Mouse (Mus musculus) ES-CJ7 (cell line): ENCODE data around the gene Vangl1.
"Not testable (repeated sequence)": the region's sequence is repeated elsewhere in the genome, so short reads cannot be mapped to it uniquely, and the experiment has no call there.

Source experiments
- DNase-seq: peaks from one replicate; pipeline ENCODE4 v3.0.0; 2011; ENCODE audit warnings: low read depth, low spot score

The Vangl1 gene

DNA sequence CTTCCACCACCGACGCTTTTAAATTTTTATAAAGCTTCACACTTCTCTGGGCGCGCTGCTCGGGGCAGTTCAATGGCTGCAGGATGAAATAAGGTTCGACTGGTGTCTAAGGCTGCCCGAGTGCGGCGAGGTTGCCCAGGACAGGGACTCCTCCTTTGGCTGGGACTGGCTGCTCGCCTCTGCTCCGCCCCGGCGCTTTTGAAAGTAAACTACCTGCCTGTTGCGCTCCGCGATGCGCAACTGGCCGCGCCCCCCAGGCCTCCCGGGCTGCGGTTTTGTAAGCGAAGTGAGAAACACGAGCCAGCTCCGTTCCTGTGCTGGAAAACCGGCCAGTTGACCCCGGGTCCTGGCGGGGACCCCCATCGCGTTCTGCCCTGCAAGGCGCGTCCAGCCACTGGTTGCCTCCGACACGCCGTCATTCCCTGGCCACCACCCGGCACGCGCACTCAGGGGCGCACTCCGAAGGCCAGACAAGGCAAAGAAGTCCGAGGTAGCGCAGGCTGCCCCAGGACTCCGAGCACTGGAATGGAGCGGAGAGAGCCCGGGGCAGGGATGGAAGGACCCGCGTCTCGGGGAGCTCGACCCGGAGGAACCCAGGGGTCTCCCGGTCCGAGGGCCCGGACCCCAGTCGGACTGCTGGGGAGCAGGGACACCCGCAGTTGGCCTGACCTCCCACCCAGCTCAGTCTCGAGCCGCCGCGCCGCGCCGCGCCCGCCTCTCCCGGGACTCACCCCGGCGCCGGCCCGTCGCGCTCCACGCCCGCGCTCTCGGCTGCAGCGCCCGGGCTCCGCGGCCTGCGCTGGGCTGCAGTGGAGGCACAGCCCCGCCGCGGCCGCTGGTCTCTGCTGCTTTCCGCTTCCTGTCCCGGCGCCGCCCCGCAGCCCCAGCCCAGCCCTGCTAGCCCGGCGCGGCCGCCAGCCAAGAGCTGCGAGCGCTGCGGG lies at the start of gene Vangl1:
Gene Vangl1 (minus strand): TSS at position 913 of the 941 bp plus-strand sequence.
- peak; percentile 60 for DNase-seq

DNA sequence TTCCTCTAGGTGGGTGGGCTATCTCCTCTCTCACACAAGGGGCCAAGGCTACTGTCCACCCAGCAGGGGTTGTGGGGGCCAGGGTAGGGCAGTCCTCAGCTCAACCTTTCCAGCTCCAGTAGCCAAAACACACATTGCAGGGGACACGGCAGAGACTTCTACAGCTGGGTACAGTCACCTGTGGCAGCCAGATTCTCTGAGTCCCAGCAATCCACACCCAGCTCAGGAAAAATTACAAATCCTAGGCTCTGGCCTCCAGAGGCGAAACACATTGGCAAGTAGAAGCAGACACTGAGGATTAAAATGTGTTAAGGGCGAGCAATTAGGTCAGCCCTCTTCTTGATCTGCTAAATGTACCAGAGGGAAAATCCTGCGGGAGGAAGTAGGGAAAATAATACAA lies 49.1 kb upstream of the Vangl1 start:
- DNase-seq = no peak

DNA sequence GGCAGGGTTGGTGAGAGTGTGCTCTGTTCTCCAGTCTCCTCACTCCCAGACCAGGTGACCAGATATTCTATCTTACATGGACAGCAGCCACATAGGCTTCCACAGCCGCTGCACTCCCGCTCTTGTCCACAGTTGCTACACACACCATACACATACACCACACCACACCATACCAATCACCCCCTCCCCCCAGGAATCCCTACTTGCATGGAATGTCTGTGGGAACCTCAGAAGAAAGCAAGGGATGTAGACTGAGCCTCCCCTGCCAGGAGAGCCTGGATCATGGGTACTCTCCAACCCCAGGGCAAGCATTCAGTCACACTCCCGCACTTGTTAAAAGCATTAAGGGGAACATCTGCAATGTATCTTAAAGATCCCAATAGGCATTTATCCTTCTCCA lies 48.4 kb upstream of the Vangl1 start:
- DNase-seq = no peak

DNA sequence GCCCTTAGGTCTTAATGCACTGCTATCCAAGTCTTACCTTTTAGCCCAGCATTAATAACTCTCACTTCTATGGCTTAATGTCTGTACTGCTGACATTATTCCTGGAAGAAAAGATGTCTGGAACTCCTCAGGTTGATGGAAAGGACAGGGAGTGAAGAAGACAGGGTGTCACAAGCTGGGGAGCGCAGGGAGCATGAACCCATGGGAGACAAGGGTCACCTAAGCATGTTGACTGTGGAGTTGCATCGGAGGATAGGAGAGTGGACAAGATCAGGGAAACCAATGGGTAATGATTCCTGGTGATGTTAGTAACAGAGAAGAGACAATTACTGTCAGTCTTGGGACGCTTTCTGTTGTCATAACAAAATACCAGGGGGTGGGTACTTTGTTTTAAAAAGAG lies 46.4 kb upstream of the Vangl1 start:
- DNase-seq = no peak

DNA sequence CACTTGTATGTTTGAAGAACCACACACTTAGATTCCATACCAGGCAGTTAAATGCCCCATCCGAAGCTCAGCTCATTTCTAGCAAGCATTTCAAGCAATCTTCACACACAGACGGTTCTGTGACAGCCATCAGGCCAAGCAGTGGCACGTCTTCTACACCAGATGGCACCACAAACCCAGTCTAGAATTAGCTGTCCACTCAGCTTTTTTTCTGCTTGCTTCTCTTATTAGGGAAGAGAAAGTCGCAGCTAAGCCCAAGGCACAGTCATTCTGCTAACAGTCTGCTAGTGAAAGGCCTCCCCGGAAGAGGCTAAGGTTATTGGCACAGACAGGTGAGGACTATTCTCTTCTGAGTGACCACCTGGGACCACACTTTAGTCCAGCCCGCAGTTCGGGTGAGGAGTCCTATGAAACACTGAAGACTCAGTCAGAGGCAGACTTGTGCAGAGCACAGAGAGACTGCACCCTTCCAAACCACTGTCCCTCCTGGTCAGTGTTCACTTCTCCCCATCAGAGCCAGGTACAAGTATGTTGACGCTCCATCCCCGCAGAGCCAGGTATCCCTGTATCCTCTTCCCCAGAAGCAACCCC lies 45.0 kb upstream of the Vangl1 start:
- DNase-seq = peak; percentile 42

DNA sequence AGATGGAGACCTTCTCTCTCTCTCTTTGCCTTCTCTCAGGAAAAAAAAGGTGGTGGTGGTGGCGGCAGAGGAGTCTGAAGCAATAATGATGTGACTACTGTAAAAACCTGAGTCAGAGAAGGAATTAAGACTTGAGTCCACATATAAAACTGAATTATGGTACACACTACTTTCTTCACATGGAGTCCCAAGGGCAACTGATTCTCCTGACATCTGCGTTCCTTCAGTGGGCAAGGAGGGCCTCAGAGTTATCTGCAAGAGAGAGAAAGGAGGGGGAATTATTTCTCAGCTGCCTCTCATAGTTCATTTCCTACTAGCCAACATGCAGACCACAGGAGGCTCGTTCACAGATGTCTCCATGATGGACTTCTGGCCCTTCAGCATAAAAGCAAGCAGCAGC lies 40.1 kb upstream of the Vangl1 start:
- DNase-seq = no peak

DNA sequence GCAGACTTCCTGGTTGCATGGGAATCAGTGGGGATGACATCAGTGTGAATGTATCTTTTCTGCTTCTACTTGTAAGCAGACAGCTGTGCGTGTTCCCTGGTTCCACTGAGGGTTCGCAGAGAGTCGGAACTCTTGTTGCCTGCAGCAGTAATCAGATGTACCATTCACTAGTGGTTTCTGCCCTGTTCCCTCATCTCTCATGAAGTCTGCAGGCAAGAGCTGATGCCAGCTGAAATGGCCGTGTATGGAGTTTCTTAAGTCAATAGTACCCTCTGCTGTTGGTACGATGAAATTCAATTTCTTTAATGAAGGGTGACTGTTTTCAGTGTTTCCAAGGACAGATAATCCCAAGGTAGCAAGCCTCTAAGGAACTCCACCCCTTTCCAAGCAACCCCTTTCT lies 38.4 kb upstream of the Vangl1 start:
- DNase-seq = peak; percentile 60

DNA sequence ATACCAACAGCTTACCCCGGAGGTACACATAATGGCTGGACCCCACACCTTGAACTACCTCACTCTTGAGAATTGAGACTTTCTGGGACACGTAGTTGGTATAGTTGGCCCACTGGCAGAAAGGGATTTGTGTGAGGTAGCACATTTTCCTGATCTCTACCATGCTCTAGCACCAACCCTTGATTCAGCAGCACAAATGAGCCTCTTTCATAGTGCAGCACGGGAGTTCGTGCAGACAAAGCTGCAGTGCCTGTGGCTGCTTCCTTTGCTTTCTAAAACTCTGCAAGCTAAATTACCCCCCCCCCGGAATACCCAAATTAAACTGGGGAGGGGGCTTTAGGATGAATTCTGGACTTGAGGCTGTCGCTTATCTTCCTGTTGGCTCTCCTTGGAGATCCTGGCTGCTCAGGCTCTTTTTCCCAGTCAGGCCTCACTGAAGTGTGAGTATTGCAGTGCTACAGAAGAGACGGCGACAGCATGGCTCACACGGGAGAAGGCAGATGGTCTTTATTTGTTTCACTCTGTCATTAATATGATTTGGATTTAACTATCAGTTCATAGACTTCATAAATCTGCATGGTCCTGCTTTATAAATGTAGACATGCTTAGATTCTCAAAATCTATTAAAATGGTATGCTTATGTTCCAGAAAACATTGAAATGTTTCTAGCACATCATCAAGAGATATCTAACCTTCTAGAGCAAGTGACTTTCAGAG lies 27.1 kb upstream of the Vangl1 start:
- DNase-seq = no peak

DNA sequence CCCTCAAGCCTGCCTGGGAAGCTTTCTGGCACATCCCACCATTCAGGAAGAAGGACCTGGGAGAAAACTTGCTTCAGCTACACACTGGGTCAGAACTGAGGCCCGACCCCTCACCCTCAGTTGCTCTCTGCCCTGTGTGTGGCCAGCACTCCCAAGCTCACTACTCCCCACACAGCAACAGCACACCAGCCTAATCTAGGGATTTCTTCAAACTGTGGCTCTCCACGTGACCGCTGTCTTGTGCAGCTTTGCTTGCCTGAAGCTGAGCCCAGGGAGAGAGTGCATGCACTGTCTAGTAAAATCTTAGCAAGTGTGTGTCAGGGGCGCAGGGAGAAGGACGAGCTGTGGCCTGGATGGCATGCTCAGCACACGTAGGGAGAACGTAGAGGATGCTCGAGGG lies 18.3 kb upstream of the Vangl1 start:
- no peak for DNase-seq

DNA sequence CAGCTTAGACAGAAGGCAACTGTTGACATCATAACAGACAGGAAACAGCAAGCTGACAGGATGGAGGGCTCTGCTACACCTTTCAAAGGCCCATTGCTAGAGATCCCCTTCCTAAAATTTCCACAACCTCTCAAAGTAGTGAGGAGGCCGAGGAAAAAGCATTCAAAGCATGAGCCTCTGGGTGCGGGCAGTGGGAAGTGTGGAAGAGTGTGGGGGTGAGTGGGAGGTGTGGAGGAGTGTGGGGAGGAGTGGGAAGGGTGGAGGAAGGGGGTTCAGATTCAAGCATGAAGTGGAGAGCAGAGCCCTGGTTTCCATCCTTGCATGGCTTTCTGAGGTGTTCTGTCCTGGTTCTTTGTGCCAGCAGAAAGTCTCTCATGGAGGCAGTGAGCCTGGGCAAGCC lies 13.8 kb upstream of the Vangl1 start:
- DNase-seq = no peak

DNA sequence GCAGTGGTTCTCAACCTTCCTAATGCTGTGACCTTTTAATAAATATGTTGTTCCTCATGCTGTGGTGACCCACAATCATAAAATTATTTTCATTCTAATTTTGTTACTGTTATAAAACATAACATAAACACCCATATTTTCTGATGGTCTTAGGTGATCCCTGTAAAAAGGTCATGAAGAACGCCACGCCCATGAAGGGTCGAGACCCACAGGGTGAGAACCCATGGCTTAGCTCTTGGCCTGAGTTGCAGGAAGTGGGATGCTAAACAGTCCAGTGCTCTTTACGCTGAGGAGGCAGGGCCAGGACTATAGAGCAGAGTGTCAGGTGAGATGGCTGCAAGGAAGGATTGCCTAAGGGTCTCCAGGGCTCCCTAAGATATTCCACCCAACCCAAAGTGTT lies 10.2 kb upstream of the Vangl1 start:
- no peak for DNase-seq

DNA sequence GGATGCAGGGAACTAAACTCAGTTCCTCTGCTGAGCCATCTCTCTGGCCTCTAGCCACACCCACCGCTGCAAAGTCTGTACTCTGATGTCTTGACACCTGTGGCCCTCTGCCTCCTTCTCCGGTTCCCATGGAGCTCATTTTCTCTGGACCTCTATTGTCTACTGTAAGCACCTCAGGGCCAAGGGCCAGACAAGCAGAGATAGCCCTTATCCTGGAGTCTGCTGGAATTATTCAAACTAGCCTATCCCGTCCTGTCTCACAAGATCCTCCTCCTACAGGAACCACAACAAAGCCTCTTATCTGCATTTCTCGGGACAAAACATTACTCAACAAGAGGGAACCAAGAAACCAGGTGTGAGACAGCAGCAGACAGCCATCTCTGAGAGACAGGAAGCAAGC lies 9.8 kb upstream of the Vangl1 start:
- peak; percentile 65 for DNase-seq

DNA sequence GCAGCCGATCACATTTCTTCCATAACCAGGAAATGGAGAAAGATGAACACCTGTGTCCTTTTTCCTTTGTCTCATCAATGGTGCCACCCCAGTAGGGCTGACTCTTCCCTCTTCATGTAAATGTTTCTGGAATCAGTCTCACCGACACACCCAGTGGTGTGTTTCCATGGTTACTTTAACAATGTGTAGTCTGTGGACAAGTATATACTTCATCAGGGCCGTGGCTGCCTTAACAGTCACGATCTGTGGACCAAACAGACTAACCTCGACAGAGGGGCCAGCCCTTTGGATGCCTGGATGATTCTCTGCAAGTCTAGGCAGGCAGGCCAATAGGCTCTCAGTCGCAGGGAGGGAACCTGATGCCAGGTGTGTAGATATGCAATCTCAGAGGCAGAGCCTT lies 8.4 kb upstream of the Vangl1 start:
- DNase-seq = peak; percentile 75

DNA sequence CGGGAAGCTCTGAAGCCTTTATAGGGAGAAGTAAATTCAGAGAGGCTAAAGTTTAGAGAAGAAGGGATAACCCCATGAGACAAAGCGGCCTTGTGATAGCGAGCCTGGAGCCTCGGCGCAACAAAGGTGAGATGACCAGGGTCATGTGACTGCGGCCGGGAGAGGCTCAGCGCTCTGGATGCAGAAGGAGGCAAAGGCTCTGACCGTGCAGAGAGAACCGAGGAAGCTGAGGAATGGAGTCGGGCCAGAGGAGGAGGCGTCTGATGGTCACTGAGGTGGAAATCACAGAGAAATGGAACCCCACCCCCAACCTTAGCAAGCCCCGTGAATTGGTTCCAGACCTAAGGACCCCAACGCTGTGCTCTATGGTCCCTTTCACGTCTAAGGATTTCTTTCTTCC lies 7.8 kb upstream of the Vangl1 start:
- DNase-seq = no peak

DNA sequence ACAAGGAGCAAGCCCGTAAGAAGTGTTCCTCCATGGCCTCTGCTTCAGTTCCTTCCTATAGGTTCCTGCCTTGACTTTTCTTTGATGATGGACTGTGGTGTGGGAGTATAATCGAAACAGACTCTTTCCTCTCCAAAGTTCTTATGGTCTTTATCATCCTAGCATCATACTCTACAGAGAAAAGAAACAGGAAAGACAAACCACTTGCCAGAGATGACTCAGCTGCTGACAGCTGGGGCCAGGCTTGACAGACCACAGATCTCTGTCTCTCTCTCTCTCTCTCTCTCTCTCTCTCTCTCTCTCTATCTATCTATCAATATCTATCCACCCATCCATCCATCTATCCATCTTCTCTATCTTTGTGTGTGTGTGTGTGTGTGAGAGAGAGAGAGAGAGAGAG lies 6.8 kb upstream of the Vangl1 start:
- no peak for DNase-seq

DNA sequence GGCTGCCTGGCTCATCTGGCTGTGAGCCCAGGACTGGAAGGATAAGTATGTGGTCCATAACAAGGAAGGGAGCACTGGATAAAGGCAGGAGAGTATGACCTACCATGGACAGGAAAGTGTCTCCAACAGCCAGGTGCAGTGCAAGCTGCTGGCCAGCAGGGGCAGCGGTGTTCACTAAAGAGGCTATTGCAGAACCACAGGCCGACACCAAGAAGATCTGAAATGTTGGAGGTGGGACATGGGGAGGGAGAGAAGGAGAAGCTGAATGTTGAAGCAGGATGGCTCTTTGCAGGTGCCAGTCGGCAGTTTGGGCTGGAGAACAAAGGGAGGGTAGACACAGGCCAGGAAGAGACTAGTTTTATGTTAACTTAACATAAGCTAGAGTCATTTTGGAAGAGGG lies 6.3 kb upstream of the Vangl1 start:
- DNase-seq = peak; percentile 77

DNA sequence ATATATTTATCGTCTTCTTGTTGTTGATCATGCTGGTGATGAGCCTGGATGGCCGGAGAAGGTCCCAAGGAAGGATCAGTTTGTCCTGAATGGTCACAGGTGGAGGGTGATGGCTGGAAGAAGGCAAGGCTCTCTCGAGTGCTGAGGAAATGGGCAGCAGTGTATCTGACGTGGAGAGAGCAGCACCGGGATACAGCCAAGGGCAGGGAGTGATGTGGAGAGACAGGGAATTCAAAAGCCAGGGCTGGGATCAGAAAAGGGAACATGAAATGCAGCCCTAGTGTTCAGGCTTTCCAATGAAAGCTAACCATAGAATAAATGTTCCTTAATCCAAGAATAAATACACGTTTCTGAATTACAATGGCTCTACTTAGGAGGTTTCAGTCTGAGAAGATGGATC lies 4.4 kb upstream of the Vangl1 start:
- no peak for DNase-seq

DNA sequence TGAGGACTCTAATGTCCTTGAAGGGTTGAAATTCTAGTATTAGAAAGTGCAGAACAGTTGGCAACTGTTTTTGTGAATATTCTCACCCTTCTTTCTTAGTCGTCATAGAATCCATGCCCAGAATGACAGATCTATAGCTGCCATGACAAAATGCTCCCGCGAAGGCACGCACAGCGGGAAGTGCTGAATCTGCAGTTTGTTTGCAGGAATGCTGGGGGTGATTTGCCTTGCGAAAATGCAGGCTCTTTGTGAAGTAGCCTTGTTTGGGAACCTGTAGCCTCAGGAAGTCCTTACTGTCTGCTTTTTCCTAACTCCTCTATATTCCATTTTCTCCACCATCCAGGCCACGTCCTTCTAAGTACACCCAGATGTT lies 951 bp upstream of the Vangl1 start:
- DNase-seq = no peak

DNA sequence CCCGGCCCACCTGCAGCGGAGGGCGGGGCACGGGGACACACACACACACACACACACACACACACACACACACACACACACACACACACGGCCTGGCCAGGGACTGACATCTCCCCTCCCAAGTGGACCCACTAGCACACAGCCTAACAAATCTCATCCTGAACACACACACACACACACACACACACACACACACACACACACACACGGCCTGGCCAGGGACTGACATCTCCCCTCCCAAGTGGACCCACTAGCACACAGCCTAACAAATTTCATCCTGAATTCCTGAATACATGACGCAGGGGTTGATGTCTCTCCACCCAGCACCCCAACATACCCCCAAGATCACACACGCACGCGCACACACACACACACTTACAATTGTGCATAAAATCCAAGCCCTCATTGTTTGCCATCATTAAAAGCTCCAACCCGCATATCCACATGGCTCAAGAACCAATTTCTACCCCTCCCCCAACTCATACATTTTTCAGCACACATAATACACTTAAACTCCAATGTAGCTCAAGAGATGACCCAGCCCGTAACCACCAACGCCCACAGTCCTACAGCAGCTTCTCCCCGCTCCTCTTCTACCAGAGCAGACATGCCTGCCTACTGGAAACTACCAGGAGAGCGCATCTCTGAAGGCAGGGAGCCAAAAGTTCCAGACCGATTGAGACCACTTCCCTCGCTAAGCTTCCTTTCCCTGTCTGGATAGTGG lies 403 bp upstream of the Vangl1 start:
- not testable (repeated sequence) for DNase-seq

DNA sequence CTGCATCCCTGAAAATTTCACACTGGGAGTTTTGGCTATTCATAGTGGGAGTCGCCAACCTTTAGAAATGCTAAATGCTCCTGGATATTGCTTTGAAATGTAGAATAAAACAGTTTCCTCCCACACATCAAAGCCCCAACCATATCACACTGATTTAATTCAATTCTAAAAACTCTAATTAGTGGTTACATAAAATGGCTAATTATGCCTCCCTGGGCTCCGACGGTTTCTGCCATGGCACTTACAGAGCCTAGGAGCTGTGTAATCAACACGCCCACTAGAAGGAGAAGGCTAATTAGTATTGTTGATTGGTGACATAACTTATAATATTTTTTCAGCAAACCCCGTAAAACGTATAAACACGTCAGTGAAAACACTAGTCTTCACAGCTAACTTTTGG lies 1.4 kb downstream of the Vangl1 start:
- DNase-seq = no peak

DNA sequence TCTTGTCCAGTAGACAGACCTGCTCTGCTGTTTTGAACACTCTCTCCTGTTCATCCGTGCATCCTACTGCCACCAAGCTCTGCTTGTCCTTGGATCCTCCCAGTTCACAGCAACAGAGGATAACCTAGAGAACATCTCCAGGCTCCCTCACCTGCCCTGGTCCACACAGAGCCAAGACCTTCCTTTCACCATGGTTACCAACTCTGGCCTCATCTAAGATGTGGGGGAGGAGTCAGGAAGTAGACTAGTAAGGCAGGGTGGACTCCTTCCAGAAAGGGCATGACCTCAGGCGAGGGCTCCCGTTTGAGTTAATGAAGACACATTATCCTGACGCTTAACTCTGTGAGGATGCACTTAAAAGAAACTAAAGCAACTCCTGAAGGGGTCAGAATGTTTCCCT lies 4.5 kb downstream of the Vangl1 start:
- peak; percentile 49 for DNase-seq

DNA sequence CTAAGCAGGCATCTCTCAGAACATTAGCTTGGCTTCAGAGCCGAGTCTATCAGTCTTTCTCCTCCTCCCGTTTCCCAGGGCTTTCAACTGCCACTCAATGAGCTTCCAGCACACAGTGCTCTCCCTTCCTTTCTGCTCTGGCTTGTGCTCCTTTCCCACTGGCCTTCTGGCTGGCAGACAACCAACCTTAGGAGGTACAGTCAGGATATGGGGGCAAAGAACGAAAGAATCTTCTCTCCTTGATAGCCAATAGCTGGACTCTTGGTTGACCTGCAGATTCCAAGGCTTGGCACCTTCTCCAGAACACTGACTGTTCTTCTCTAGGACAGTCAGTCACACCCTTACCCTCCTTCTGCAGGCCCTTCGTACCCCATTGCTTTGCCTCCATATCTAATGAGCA lies 5.3 kb downstream of the Vangl1 start:
- no peak for DNase-seq
